Mouse (Mus musculus) telencephalon, adult 2 months (tissue): ENCODE measurements around the gene Ikzf4.

Experiments
- DNase-seq: peaks from one replicate; pipeline ENCODE4 v3.0.0-alpha.2; 2011; ENCODE audit warnings: low read depth, low spot score

Gene Ikzf4

DNA sequence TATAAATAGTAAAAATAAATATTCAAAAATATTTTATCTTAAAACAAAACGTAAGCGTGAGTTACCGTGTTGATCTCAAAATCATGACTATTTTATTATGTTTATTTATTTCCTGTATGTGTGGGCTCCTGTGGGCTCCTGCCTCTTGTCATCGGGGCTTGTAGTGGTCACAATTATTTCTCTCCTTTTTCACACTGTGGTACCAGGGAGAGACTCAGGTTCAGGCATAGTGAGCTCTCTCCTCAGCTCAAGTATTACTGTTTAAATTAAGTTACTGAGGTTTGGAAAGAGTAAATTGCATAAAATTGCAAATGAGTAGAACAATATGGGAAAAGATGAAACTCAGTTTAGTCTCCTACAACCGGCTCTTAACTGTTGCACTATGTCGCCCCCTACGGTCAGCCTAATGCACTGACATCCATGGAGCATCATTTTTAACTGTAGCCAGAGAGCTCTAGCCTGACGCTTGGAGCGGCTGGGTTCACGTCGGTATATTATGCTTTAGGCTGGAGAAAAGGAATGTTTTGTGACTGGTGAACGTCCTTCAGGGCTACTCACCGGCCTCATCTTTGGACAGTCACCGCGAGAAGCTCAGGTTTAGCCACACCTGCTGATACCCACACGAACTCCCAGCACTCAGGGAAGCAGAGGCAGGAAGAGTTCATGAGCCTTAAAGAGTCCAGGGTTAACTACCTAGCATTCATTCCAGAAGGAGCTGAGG, 33.2 kb downstream of the Ikzf4 start:
- DNase-seq, result peak; percentile 54

DNA sequence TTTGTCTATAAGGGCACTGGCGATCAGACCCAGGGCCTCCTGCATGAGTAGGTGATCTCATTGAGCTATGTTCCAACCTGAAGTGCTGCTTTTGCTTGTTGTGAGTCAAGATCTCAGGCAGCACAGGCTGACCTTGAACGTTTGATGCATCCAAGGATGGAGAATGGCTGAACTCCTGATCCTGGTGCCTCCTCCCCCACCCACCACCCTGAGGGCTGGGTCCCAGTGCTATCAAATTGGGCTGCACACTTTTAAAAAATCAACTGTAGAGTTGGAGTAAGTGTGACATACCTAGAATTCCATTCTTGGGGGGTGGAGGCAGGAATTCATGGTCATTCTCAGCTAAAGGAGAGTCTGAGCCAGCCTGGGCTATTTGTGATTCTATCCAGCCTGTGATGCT, 39.3 kb downstream of the Ikzf4 start:
- no peak for DNase-seq

GRCm38 (mm10) chr10:128602470-128603128, 43.2 kb downstream of the Ikzf4 start:
- no peak for DNase-seq

GRCm38 (mm10) chr10:128601499-128601898, 44.3 kb downstream of the Ikzf4 start:
- no peak for DNase-seq

GRCm38 (mm10) chr10:128598476-128598875, 47.3 kb downstream of the Ikzf4 start:
- DNase-seq, result no peak

DNA sequence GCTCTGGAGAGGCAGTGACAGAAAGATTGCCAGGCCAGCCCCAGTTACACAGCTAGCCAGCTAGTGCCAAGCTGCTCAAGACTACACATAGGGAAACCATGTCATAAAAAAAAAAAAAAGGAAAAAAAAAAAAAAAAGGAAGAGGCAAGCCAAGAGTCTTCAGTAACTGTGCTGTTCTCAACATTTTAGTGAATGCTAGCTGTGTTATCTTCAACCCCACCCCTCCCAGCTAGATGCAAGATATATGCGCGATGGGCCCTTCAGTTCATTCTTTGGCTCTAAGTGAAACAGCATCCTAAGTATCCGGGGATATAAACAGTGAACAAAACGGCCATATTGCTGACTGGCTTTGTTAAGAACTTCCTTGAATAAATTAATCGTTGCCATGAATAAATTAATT, 53.0 kb downstream of the Ikzf4 start:
- no peak for DNase-seq

DNA sequence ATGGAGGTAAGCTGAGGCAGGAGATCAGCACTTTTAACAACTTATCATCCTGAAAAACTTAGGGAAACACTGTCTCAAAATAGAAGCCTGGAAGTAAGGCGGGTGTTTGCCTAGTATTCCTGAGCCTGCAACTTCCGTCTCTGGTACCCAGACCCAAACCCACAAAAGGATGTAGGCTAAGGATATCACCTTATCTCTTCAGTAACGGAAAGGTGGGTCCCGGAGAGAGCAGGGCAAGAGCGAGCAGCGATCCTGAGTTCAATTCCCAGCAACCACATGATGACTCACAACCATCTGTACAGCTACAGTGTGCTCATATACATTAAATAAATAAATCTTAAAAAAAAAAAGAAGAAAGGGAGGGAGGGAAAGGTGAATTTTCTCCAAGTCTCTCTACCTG, 54.4 kb downstream of the Ikzf4 start:
- DNase-seq, result no peak

GRCm38 (mm10) chr10:128590193-128590690, 55.5 kb downstream of the Ikzf4 start:
- DNase-seq, result no peak

DNA sequence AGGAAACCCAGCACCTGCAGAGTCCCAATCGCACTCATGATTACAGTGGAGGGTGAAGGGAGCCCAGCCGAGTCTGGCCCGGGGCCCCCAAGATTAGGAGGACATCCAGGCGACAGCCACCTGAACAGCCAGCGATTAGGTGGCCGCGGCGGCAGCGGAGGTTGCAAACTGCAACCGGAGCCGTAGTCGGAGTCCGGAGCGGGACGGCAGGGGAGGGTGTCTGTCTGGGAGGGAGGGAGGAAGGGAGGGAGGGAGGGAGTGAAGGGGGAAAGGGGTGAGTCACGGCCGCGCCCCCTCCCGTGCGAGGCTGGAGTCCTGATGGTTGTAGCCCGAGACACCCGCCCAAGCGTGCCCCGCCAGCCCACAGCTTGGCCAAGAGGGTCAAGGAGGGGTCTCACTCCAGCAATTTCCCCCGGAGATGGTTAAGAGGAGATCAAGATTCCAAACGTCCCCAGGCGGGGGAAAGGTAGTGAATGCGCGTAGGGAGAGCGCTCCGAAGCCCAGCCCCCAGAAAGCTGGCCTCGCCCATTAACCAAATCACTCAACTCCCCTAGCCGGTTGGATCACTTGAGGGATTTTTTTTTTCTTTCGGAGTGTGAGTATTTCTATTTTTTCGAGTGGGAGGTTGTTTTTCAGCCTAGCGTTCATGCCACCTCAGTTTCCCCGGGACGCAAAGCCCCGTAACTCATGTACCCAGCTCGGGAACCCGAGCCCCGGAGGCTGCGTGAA, 56.2 kb downstream of the Ikzf4 start, which contains the start of gene Erbb3:
Erbb3 (minus strand) TSS at position 189 of the 729 bp plus-strand sequence.
- DNase-seq, result no peak

- no peak for DNase-seq
These were observed 56.9 kb downstream of the Ikzf4 start for GRCm38 (mm10) chr10:128588775-128589463.

- DNase-seq, result no peak
These were observed 57.7 kb downstream of the Ikzf4 start for GRCm38 (mm10) chr10:128588136-128588535.

DNA sequence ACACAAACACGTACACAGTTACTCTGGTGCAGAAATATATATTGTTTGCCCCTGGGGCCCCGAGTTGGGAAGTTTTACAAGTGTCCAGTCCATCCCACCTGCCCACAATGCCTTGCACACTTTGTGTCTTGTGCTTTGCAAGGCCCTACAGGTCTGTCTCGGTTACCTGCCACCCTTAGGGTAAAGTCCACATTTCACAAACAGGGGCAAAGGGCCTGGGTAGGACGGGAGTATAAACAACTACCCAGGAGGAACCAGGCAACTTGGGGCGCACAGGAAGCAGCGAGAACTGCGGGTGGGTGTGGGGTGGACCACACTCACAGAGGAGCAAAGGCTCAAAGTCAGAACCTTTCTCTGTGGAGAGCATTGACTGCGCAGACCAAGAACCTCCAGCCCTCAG, 58.1 kb downstream of the Ikzf4 start:
- DNase-seq, result no peak

DNA sequence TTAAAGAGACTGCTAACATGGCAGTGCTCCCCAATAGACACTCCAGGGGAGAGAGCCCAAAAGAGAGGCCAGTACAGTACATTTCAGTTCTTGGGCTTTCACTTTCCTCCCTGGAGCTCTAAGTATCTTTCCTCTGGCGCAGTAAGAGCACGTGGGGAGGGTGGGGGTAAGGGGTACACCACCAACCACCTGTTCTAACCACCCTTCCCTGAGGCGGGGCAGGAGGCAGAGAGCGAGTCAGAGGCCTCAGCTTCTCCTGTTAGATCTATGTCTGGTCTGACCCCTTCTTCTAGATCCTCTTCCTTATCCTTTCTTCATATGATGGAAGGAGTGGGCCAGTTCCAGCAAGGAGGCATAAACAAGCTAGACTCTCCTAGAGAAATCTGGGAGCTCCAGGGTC, 58.7 kb downstream of the Ikzf4 start:
- DNase-seq, result no peak

GRCm38 (mm10) chr10:128586546-128586945, 59.2 kb downstream of the Ikzf4 start:
- peak; percentile 66 for DNase-seq

- no peak for DNase-seq
These were observed 61.4 kb downstream of the Ikzf4 start for GRCm38 (mm10) chr10:128584386-128584785.

DNA sequence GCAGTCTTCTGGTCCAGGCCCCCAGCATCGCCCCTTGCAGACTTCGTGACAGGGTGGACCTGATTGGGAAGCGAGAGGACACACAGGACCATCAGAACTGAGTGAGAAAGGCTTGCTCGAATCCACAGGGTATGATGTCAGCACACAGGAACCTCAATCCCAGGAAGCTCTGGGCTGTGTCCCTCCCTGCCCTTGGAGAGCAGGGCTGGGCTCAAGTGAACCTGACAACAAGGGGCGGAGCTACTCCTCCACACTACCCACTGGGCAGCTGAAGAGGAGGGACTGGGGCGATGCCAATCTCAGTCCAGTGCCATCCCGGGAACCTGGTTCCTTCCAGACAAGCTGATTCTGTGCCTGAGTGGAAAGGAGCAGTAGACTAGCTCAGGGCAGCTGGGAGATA, 62.1 kb downstream of the Ikzf4 start:
- DNase-seq, result no peak
